Mouse (Mus musculus) embryonic facial prominence, embryonic 11.5 days (tissue): ENCODE data around the gene Smtn. TPM values are rescaled to one million over a fixed set of nuclear protein-coding genes. Genes with fewer than 3 reads are reported as not detected.
A peak's percentile ranks its signal among the peaks of the same experiment; 100 is the strongest.

Experiments
- ATAC-seq: fragments of 200-750 bp; cut with Nextera tagmentation; replicated peaks from 2 replicates; pipeline ENCODE4 v1.8.0; 2017; ENCODE audit warnings: low read depth; ENCODE audit not compliant: insufficient number of reproducible peaks, low FRiP score, low TSS enrichment
- DNase-seq: peaks from one replicate; pipeline ENCODE4 v3.0.0-alpha.2; 2015; ENCODE audit warnings: low spot score
- H3K27ac ChIP-seq: fragments of 300-500 bp; sonication (generic); replicated peaks from 2 replicates; pipeline ENCODE4 v1.5.1; 2014; ENCODE audit warnings: mild to moderate bottlenecking, low read depth, low read length, control low read depth
- H3K27me3 ChIP-seq: fragments of 300-500 bp; sonication (generic); 2 replicates; pipeline ENCODE4 v1.6.1; 2014; ENCODE audit warnings: mild to moderate bottlenecking, low read length, moderate library complexity, mixed read lengths; ENCODE audit not compliant: control insufficient read depth, insufficient read depth
- H3K36me3 ChIP-seq: fragments of 300-500 bp; sonication (generic); replicated peaks from 2 replicates; pipeline ENCODE4 v1.6.1; 2014; ENCODE audit warnings: low read depth, mild to moderate bottlenecking, low read length, moderate library complexity, mixed read lengths; ENCODE audit not compliant: control insufficient read depth, insufficient read depth
- H3K4me1 ChIP-seq: fragments of 300-500 bp; sonication (generic); 2 replicates; pipeline ENCODE4 v1.6.1; 2014; ENCODE audit warnings: low read length, mixed read lengths; ENCODE audit not compliant: control insufficient read depth, insufficient read depth
- H3K4me2 ChIP-seq: fragments of 300-500 bp; sonication (generic); 2 replicates; pipeline ENCODE4 v1.6.1; 2014; ENCODE audit warnings: low read depth, mild to moderate bottlenecking, control low read depth, low read length, moderate library complexity
- H3K4me3 ChIP-seq: fragments of 300-500 bp; sonication (generic); 2 replicates; pipeline ENCODE4 v1.5.1; 2014; ENCODE audit warnings: low read depth, low read length, control low read depth
- H3K9ac ChIP-seq: fragments of 300-500 bp; sonication (generic); replicated peaks from 2 replicates; pipeline ENCODE4 v1.6.1; 2014; ENCODE audit warnings: mild to moderate bottlenecking, control low read depth, low read length
- H3K9me3 ChIP-seq: fragments of 300-500 bp; sonication (generic); replicated peaks from 2 replicates; pipeline ENCODE4 v1.6.1; 2016; ENCODE audit warnings: mild to moderate bottlenecking, low read length, inconsistent platforms, mixed read lengths; ENCODE audit not compliant: control insufficient read depth
- WGBS: fragments of 180-500 bp; shearing (Covaris S2); extraction: QIAGEN DNeasy Blood & Tissue Kit; methylation state at CpG from one replicate; pipeline ENCODE4 v1.1.7; 2014; 5-methylcytosine and 5-hydroxymethylcytosine counted together
- polyA plus RNA-seq: library from polyadenylated mRNA; unstranded; fragments of >200 nt; fragmentation: Nextera tagmentation; extraction: Ambion mirVana; gene quantifications from 2 replicates; pipeline ENCODE4 v1.2.1, GENCODE M21; 2014

Smtn gene
- polyA plus RNA-seq, 1 experiment from 2014 or later: 30.7 TPM

DNA sequence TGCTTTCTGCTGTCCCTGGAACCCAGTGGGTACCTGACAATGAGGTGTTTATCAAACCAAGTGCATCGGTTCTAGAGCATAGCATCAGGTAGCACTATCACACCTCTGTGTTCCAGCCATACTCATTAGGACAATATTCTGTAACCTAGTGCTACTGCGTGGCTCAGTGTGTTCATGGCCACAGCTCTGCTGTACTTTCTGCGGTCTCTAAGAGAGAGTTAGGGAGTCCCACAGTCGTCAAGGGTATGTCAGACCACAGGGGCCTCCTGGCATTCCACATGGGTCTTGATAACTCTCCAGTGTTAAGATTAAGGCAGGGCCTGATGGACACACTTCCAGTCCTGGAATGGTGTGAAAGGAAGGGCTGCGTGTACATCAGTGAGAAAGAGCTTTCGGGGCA is 23.4 kb upstream of the Smtn start:
- no peak overlapping the region for H3K27ac ChIP-seq
- H3K4me3 ChIP-seq: no peak overlapping the region
- no peaks in the 10 kb centered on the region for H3K9me3 ChIP-seq
- WGBS: 91% methylated on average over 6 of the region's 6 CpGs
- H3K36me3 ChIP-seq: no peaks in the 10 kb centered on the region
- ATAC-seq: no peak
- no peaks in the 10 kb centered on the region for H3K27me3 ChIP-seq
- DNase-seq: no peak
- H3K4me1 ChIP-seq: no peaks in the 10 kb centered on the region
- H3K4me2 ChIP-seq: no peak overlapping the region
- no peak overlapping the region for H3K9ac ChIP-seq

- H3K27ac ChIP-seq: no peak overlapping the region
- no peak overlapping the region for H3K9ac ChIP-seq
- 79% methylated on average over 5 of the region's 5 CpGs for WGBS
- DNase-seq: no peak
- H3K36me3 ChIP-seq: no peaks in the 10 kb centered on the region
- H3K4me3 ChIP-seq: no peak overlapping the region
- ATAC-seq: no peak
- H3K27me3 ChIP-seq: no peaks in the 10 kb centered on the region
- H3K9me3 ChIP-seq: no peaks in the 10 kb centered on the region
- no peaks in the 10 kb centered on the region for H3K4me1 ChIP-seq
- no peak overlapping the region for H3K4me2 ChIP-seq
Measured at GRCm38 (mm10) chr11:3560202-3560601, 19.8 kb upstream of the Smtn start.

DNA sequence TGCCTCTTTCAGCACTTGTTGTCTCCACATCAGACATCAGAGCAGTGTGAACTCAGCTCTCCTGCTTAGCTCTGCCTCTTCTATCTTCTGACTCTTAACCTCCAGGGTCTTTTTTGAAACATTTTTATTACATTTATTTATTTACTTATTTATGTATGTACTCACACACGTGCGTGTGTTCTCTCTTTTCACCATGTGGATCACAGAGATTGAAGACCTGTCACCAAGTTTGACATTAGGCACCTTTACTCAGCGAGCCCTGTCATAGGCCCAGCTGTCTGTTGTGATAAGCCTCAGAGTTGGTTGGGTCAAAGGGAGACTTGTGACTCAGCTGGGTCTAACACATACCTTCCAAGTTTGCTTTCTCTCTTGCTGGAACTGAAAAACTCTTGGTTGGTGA is 17.4 kb upstream of the Smtn start:
- H3K4me2 ChIP-seq: no peak overlapping the region
- WGBS: 74% methylated on average over 3 of the region's 3 CpGs
- DNase-seq: no peak

GRCm38 (mm10) chr11:3554976-3555375 is 14.6 kb upstream of the Smtn start:
- no peaks in the 10 kb centered on the region for H3K9me3 ChIP-seq
- DNase-seq: no peak
- H3K4me2 ChIP-seq: no peak overlapping the region
- 88% methylated on average over 4 of the region's 4 CpGs for WGBS
- no peaks in the 10 kb centered on the region for H3K27me3 ChIP-seq
- H3K4me1 ChIP-seq: no peaks in the 10 kb centered on the region
- no peak overlapping the region for H3K9ac ChIP-seq
- no peak overlapping the region for H3K4me3 ChIP-seq
- ATAC-seq: no peak
- no peak overlapping the region for H3K27ac ChIP-seq
- no peaks in the 10 kb centered on the region for H3K36me3 ChIP-seq

More for the DNA sequence above, 17.4 kb upstream of the Smtn start:
- H3K36me3 ChIP-seq: no peaks in the 10 kb centered on the region
- no peaks in the 10 kb centered on the region for H3K9me3 ChIP-seq
- H3K27ac ChIP-seq: no peak overlapping the region
- H3K4me1 ChIP-seq: no peaks in the 10 kb centered on the region
- no peaks in the 10 kb centered on the region for H3K27me3 ChIP-seq
- no peak for ATAC-seq
- H3K9ac ChIP-seq: no peak overlapping the region
- H3K4me3 ChIP-seq: no peak overlapping the region

- Histone ChIP-seq H3K4me3 (no peak overlapping the region), H3K9ac (no peak overlapping the region), H3K36me3 (no peaks in the 10 kb centered on the region), H3K4me1 (no peaks in the 10 kb centered on the region), H3K4me2 (no peak overlapping the region), H3K27ac (no peak overlapping the region), H3K27me3 (no peaks in the 10 kb centered on the region), H3K9me3 (no peaks in the 10 kb centered on the region)
- WGBS: 83% methylated on average over 5 of the region's 5 CpGs
- no peak for ATAC-seq
- no peak for DNase-seq
Measured at GRCm38 (mm10) chr11:3549791-3550190, 9.4 kb upstream of the Smtn start.

GRCm38 (mm10) chr11:3548564-3549295 is 8.3 kb upstream of the Smtn start:
- no peak overlapping the region for H3K27ac ChIP-seq
- no peak for DNase-seq
- no peak overlapping the region for H3K4me2 ChIP-seq
- H3K4me3 ChIP-seq: no peak overlapping the region
- 63% methylated on average over 3 of the region's 3 CpGs for WGBS
- no peaks in the 10 kb centered on the region for H3K36me3 ChIP-seq
- no peaks in the 10 kb centered on the region for H3K9me3 ChIP-seq
- H3K9ac ChIP-seq: no peak overlapping the region
- ATAC-seq: no peak
- H3K27me3 ChIP-seq: no peaks in the 10 kb centered on the region
- no peaks in the 10 kb centered on the region for H3K4me1 ChIP-seq

GRCm38 (mm10) chr11:3547969-3548368 is 7.6 kb upstream of the Smtn start:
- no peak overlapping the region for H3K27ac ChIP-seq
- ATAC-seq: no peak
- WGBS: 45% methylated on average over 6 of the region's 6 CpGs
- H3K9ac ChIP-seq: no peak overlapping the region
- H3K4me2 ChIP-seq: no peak overlapping the region
- H3K4me1 ChIP-seq: no peaks in the 10 kb centered on the region
- H3K9me3 ChIP-seq: no peaks in the 10 kb centered on the region
- DNase-seq: peak; percentile 33
- no peaks in the 10 kb centered on the region for H3K27me3 ChIP-seq
- H3K36me3 ChIP-seq: no peaks in the 10 kb centered on the region
- no peak overlapping the region for H3K4me3 ChIP-seq

DNA sequence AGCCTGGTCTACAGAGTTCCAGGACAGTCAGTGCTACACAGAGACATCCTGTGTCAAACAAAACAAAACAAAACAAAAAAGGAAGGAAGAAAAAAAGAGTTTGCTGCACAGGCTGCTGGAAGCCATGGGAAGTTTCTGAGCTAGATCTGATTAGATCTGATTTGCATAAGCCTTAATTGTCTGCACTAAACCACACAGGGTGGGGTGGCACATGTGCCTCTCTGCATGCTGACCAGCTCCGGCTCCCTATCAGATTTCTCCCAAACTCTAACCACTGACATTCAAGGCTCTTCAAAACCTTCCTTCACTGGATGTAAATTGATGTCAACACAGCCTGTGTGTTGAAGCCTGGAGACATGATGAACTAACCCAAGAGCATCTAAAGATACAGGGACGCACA is 6.6 kb upstream of the Smtn start:
- Histone ChIP-seq H3K9ac (no peak overlapping the region), H3K9me3 (no peaks in the 10 kb centered on the region), H3K4me2 (no peak overlapping the region), H3K36me3 (no peaks in the 10 kb centered on the region), H3K4me3 (no peak overlapping the region), H3K27ac (no peak overlapping the region), H3K4me1 (no peaks in the 10 kb centered on the region), H3K27me3 (no peaks in the 10 kb centered on the region)
- DNase-seq (no peak), ATAC-seq (no peak)
- 84% methylated on average over 2 of the region's 2 CpGs for WGBS
